Mouse (Mus musculus): ENCODE data around the gene Samt4.
"Not testable (repeated sequence)": the region's sequence is repeated elsewhere in the genome, so short reads cannot be mapped to it uniquely, and the experiment has no call there.

Gene Samt4

GRCm38 (mm10) chrX:154481702-154482101, at the start of gene Samt4:
Gene Samt4, plus strand, starts transcription at chrX:154482002.
- no peak for DNase-seq (ENCODE audit: low spot score in 2 of 2)

GRCm38 (mm10) chrX:154443696-154444095, 38.1 kb upstream of the Samt4 start:
- DNase-seq (ENCODE audit: low spot score in 2 of 2): not testable (repeated sequence)

- not testable (repeated sequence) for DNase-seq (ENCODE audit: low spot score in 2 of 2)
Measured at GRCm38 (mm10) chrX:154468386-154468785, 13.4 kb upstream of the Samt4 start.
